Mouse (Mus musculus) limb, embryonic 13.5 days (tissue): Measurements from ENCODE around the gene Odf3. TPM values are rescaled to one million over a fixed set of nuclear protein-coding genes. Genes with fewer than 3 reads are reported as not detected.

ENCODE experiments used
- ATAC-seq: fragments of 200-750 bp; cut with Nextera tagmentation; 2 replicates; pipeline ENCODE4 v1.8.0; 2017; ENCODE audit warnings: low read depth, moderate number of reproducible peaks, moderate TSS enrichment; ENCODE audit not compliant: low FRiP score
- H3K27ac ChIP-seq: fragments of 300-500 bp; sonication (generic); 2 replicates; pipeline ENCODE4 v1.5.1; 2015; ENCODE audit warnings: inconsistent platforms, mild to moderate bottlenecking, moderate library complexity
- H3K27me3 ChIP-seq: fragments of 300-500 bp; sonication (generic); 2 replicates; pipeline ENCODE4 v1.6.1; 2015; ENCODE audit warnings: mild to moderate bottlenecking, inconsistent platforms
- H3K36me3 ChIP-seq: fragments of 300-500 bp; sonication (generic); 2 replicates; pipeline ENCODE4 v1.6.1; 2015; ENCODE audit warnings: inconsistent platforms, mild to moderate bottlenecking, moderate library complexity
- H3K4me1 ChIP-seq: fragments of 300-500 bp; sonication (generic); 2 replicates; pipeline ENCODE4 v1.6.1; 2015; ENCODE audit warnings: inconsistent platforms
- H3K4me2 ChIP-seq: fragments of 300-500 bp; sonication (generic); replicated peaks from 2 replicates; pipeline ENCODE4 v1.6.1; 2015; ENCODE audit warnings: inconsistent platforms, mild to moderate bottlenecking, moderate library complexity
- H3K4me3 ChIP-seq: fragments of 300-500 bp; sonication (generic); 2 replicates; pipeline ENCODE4 v1.5.1; 2015; ENCODE audit warnings: moderate library complexity, mild to moderate bottlenecking, inconsistent platforms
- H3K9ac ChIP-seq: fragments of 300-500 bp; sonication (generic); 2 replicates; pipeline ENCODE4 v1.6.1; 2015; ENCODE audit warnings: mild to moderate bottlenecking, inconsistent platforms
- H3K9me3 ChIP-seq: fragments of 300-500 bp; sonication (generic); 2 replicates; pipeline ENCODE4 v1.6.1; 2016; ENCODE audit warnings: inconsistent platforms
- WGBS: fragments of 180-500 bp; shearing (Covaris S2); methylation state at CpG from one replicate; pipeline ENCODE4 v1.1.7; 2015; 5-methylcytosine and 5-hydroxymethylcytosine counted together
- polyA plus RNA-seq: library from polyadenylated mRNA; unstranded; fragments of >200 nt; fragmentation: Nextera tagmentation; extraction: Ambion mirVana; gene quantifications from 2 replicates; pipeline ENCODE4 v1.2.1, GENCODE M21; 2015

Odf3 gene
- polyA plus RNA-seq, 1 experiment from 2014 or later, result not detected

- Histone ChIP-seq H3K4me1 (peaks cover 7% of the 10 kb centered on the region; the same call in 1 of the 2 replicates), H3K9ac (no peak overlapping the region), H3K9me3 (no peaks in the 10 kb centered on the region), H3K4me2 (no peak overlapping the region), H3K27me3 (peaks cover 46% of the 10 kb centered on the region), H3K4me3 (no peak overlapping the region), H3K27ac (no peak overlapping the region), H3K36me3 (no peaks in the 10 kb centered on the region)
- 59% methylated on average over 4 of the region's 4 CpGs for WGBS
- no peak for ATAC-seq
Measured at GRCm38 (mm10) chr7:140845683-140846082, 1.9 kb upstream of the Odf3 start.

DNA sequence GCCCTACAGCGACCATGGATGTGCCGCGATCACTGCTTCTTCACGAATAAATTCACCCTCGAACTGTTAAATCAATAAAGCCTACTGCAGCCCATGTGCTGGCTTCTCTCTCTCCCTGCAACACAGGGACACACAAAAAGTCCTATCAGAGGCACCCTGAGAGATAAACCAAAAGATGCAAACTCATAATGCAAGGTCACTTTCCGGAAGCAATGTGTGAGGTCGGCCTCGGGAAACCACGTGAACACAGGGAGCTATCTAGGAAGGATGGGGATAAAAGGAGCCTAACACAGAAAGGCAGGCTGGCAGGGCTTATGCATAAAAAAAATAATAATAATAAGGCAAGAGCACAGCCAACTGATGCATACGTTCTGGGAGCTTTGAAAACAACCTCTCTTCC, 929 bp upstream of the Odf3 start:
- no peaks in the 10 kb centered on the region for H3K9me3 ChIP-seq
- H3K27me3 ChIP-seq, result peaks cover 36% of the 10 kb centered on the region
- no peak overlapping the region for H3K27ac ChIP-seq
- no peak overlapping the region for H3K9ac ChIP-seq
- no peak for ATAC-seq
- WGBS, result 81% methylated on average over 10 of the region's 10 CpGs
- no peak overlapping the region for H3K4me2 ChIP-seq
- peaks cover 7% of the 10 kb centered on the region; the same call in 1 of the 2 replicates for H3K4me1 ChIP-seq
- peaks cover 5% of the 10 kb centered on the region for H3K36me3 ChIP-seq
- no peak overlapping the region for H3K4me3 ChIP-seq

DNA sequence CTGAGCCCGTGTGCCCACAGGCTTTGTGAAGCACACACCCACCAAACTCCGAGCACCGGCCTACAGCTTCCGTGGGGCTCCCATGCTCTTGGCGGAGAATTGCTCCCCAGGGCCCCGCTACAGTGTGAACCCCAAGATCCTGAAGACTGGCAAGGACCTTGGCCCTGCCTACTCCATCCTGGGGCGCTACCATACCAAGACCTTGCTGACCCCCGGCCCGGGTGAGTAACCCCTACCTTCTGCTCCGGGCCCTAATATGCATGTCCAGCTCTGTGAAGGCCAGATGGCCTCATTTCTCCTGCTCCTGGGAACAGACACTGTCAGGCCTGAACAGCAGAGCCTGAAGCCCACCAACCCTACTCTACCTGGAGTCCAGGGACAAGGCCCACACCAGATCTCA, 986 bp downstream of the Odf3 start:
- peaks cover 7% of the 10 kb centered on the region; the same call in 1 of the 2 replicates for H3K4me1 ChIP-seq
- no peak overlapping the region for H3K9ac ChIP-seq
- H3K4me3 ChIP-seq, result no peak overlapping the region
- H3K27ac ChIP-seq, result no peak overlapping the region
- H3K9me3 ChIP-seq, result no peaks in the 10 kb centered on the region
- ATAC-seq, result no peak
- H3K36me3 ChIP-seq, result peaks cover 24% of the 10 kb centered on the region
- no peak overlapping the region for H3K4me2 ChIP-seq
- 93% methylated on average over 10 of the region's 10 CpGs for WGBS
- H3K27me3 ChIP-seq, result peaks cover 17% of the 10 kb centered on the region

DNA sequence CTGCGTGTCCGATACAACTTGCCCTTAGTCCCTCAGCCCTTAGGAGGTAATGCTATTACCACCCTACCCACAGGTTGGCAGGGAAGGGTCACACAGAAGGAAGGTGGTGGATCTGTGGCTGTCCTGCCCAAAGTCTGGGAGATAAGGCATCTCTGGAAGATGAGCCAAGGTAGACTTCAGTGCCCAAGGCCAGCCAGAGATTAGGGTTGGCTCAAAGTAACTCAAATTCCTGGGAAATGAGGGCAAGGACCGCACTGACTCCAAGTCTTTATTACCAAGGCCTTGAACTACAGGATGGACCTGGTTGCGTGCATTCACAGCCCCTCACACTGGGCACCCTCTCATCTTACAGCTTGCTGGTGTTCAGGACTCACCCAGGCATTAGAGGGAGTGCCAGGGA, 4.3 kb downstream of the Odf3 start:
- no peaks in the 10 kb centered on the region for H3K9me3 ChIP-seq
- WGBS, result 97% methylated on average over 4 of the region's 4 CpGs
- no peak for ATAC-seq
- H3K27ac ChIP-seq, result no peak overlapping the region
- H3K4me3 ChIP-seq, result no peak overlapping the region
- H3K9ac ChIP-seq, result no peak overlapping the region
- peaks cover 36% of the 10 kb centered on the region for H3K36me3 ChIP-seq
- peaks cover 14% of the 10 kb centered on the region for H3K4me1 ChIP-seq
- no peak overlapping the region for H3K4me2 ChIP-seq
- peaks cover 5% of the 10 kb centered on the region; the same call in 1 of the 2 replicates for H3K27me3 ChIP-seq

- Histone ChIP-seq H3K36me3 (peaks cover 36% of the 10 kb centered on the region), H3K27ac (no peak overlapping the region), H3K4me1 (peaks cover 20% of the 10 kb centered on the region), H3K4me2 (no peak overlapping the region), H3K4me3 (no peak overlapping the region), H3K27me3 (no peaks in the 10 kb centered on the region), H3K9ac (no peak overlapping the region), H3K9me3 (no peaks in the 10 kb centered on the region)
- 81% methylated on average over 9 of the region's 9 CpGs for WGBS
- no peak for ATAC-seq
Measured at GRCm38 (mm10) chr7:140853386-140853785, 5.8 kb downstream of the Odf3 start.

DNA sequence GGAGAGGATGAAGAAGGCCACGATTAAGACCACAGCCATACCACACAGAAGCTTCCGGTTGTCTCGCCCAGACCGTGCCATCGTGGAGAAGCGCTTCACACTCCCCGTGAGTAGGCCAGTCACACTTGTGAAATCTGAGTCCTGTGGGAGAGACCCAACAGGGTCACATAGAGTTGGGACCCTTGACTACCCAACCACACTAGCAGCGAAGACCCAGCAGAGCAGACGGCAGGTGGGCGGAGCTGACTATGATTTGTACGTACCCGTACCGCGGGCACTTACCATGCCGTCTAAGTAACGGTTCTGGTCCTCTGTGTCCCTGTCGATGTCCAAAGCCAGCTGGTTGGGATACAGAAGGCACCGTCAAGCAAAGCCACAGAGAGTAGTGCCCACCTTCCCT, 6.9 kb downstream of the Odf3 start:
- no peak overlapping the region for H3K9ac ChIP-seq

GRCm38 (mm10) chr7:140855181-140855580, 7.6 kb downstream of the Odf3 start:
- peaks cover 54% of the 10 kb centered on the region for H3K36me3 ChIP-seq
- 0 out of 2 replicates have a peak overlapping the region, but pooled peaks have one; percentile 83 for H3K27ac ChIP-seq

More for the DNA sequence above, 6.9 kb downstream of the Odf3 start:
- Histone ChIP-seq H3K4me3 (peak overlapping the region; percentile 88; the same call in 1 of the 2 replicates), H3K4me2 (peak overlapping the region; percentile 100), H3K9me3 (no peaks in the 10 kb centered on the region), H3K36me3 (peaks cover 47% of the 10 kb centered on the region), H3K27me3 (no peaks in the 10 kb centered on the region), H3K27ac (no peak overlapping the region), H3K4me1 (peaks cover 28% of the 10 kb centered on the region)
- WGBS, result 93% methylated on average over 18 of the region's 18 CpGs
- no peak for ATAC-seq

GRCm38 (mm10) chr7:140855860-140856784, 8.5 kb downstream of the Odf3 start, which contains the start of gene Gm45785:
TSS of gene Gm45785 (minus strand) at chr7:140856331.
- H3K9me3 ChIP-seq, result no peaks in the 10 kb centered on the region
- H3K27ac ChIP-seq, result peak within 1 kb of the TSS; percentile 83
- no peaks in the 10 kb centered on the region for H3K27me3 ChIP-seq
- peak within 1 kb of the TSS; percentile 100 for H3K4me2 ChIP-seq
- H3K4me1 ChIP-seq, result peaks cover 28% of the 10 kb centered on the region
- 1% methylated on average over 51 of the region's 51 CpGs for WGBS
- peak within 1 kb of the TSS; percentile 87 for H3K9ac ChIP-seq
- peaks cover 62% of the 10 kb centered on the region for H3K36me3 ChIP-seq
- peak; percentile 77 for ATAC-seq
- peak within 1 kb of the TSS; percentile 88 for H3K4me3 ChIP-seq

More at GRCm38 (mm10) chr7:140855181-140855580, 7.6 kb downstream of the Odf3 start:
- H3K9me3 ChIP-seq, result no peaks in the 10 kb centered on the region
- H3K4me2 ChIP-seq, result peak overlapping the region; percentile 100
- no peak for ATAC-seq
- H3K4me1 ChIP-seq, result peaks cover 28% of the 10 kb centered on the region
- H3K9ac ChIP-seq, result peak overlapping the region; percentile 87
- peak overlapping the region; percentile 88 for H3K4me3 ChIP-seq
- H3K27me3 ChIP-seq, result no peaks in the 10 kb centered on the region
- WGBS, result 69% methylated on average over 9 of the region's 9 CpGs

- Histone ChIP-seq H3K9ac (peak within 1 kb of the TSS; percentile 87), H3K4me3 (peak within 1 kb of the TSS; percentile 88), H3K9me3 (no peaks in the 10 kb centered on the region), H3K27me3 (no peaks in the 10 kb centered on the region), H3K36me3 (peaks cover 63% of the 10 kb centered on the region), H3K4me2 (peak within 1 kb of the TSS; percentile 100), H3K4me1 (peaks cover 28% of the 10 kb centered on the region), H3K27ac (peak within 1 kb of the TSS; percentile 83)
- under 1% methylated on average over 50 of the region's 50 CpGs for WGBS
- ATAC-seq, result peak; percentile 80
Measured at GRCm38 (mm10) chr7:140856785-140857549, 9.4 kb downstream of the Odf3 start, which contains the start of gene Ric8a. TSS of gene Ric8a (plus strand) at chr7:140856957.

DNA sequence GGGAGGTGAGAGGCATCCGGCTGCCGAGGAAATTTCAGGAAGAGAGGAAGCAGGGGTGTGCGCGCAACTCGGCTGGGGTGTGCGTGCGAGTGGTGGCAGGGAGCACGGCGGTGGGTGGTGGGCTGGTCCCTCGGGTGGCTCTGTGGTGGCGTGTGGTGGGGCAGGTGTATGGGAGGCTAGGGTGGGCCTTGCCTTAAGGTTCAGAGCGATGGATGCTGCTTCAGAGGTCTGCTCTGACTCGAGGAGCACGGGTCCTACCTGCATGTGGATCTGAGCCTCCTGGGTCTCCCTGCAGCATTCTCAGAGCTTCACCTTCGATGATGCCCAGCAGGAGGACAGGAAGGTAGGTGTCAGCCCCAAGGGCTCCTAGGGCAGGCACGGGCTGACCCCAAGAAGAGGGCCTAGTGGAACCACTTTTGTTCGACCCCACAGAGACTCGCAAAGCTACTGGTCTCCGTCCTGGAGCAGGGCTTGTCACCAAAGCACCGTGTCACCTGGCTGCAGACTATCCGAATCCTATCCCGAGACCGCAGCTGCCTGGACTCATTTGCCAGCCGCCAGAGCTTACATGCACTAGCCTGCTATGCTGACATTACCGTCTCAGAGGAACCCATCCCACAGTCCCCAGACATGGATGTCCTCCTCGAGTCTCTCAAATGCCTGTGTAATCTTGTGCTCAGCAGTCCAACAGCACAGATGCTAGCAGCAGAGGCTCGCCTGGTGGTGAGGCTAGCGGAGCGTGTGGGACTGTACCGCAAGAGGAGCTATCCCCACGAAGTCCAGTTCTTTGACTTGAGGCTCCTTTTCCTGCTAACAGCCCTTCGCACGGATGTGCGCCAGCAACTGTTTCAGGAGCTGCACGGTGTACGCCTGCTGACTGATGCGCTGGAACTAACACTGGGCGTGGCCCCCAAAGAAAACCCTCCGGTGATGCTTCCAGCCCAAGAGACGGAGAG, 10.2 kb downstream of the Odf3 start, which contains the start of gene Bet1l:
TSS of gene Bet1l (minus strand) at position 28 of the 956 bp plus-strand sequence.
- Histone ChIP-seq H3K27ac (peak within 1 kb of the TSS; percentile 83), H3K4me2 (peak within 1 kb of the TSS; percentile 100), H3K9ac (peak within 1 kb of the TSS; percentile 87), H3K4me3 (peak within 1 kb of the TSS; percentile 88), H3K27me3 (no peaks in the 10 kb centered on the region), H3K4me1 (peaks cover 28% of the 10 kb centered on the region), H3K9me3 (no peaks in the 10 kb centered on the region), H3K36me3 (peaks cover 63% of the 10 kb centered on the region)
- ATAC-seq, result peak; percentile 41
- 38% methylated on average over 40 of the region's 40 CpGs for WGBS

GRCm38 (mm10) chr7:140858746-140859145, 11.1 kb downstream of the Odf3 start:
- H3K4me3 ChIP-seq, result peak overlapping the region; percentile 88
- peak overlapping the region; percentile 100 for H3K4me2 ChIP-seq
- ATAC-seq, result no peak
- H3K27me3 ChIP-seq, result no peaks in the 10 kb centered on the region
- peak overlapping the region; percentile 87 for H3K9ac ChIP-seq
- H3K9me3 ChIP-seq, result no peaks in the 10 kb centered on the region
- no peak overlapping the region for H3K27ac ChIP-seq
- WGBS, result 93% methylated on average over 8 of the region's 8 CpGs
- H3K4me1 ChIP-seq, result peaks cover 28% of the 10 kb centered on the region
- peaks cover 63% of the 10 kb centered on the region for H3K36me3 ChIP-seq
